Mouse (Mus musculus) embryonic facial prominence, embryonic 11.5 days (tissue): ENCODE results near the gene Adam19. TPM values are rescaled to one million over a fixed set of nuclear protein-coding genes. Genes with fewer than 3 reads are reported as not detected.
"Not testable (repeated sequence)": the region's sequence is repeated elsewhere in the genome, so short reads cannot be mapped to it uniquely, and the experiment has no call there.

Experiments used
- ATAC-seq: fragments of 200-750 bp; cut with Nextera tagmentation; replicated peaks from 2 replicates; pipeline ENCODE4 v1.8.0; 2017; ENCODE audit warnings: low read depth; ENCODE audit not compliant: insufficient number of reproducible peaks, low FRiP score, low TSS enrichment
- DNase-seq: peaks from one replicate; pipeline ENCODE4 v3.0.0-alpha.2; 2015; ENCODE audit warnings: low spot score
- H3K27ac ChIP-seq: fragments of 300-500 bp; sonication (generic); replicated peaks from 2 replicates; pipeline ENCODE4 v1.5.1; 2014; ENCODE audit warnings: mild to moderate bottlenecking, low read depth, low read length, control low read depth
- H3K27me3 ChIP-seq: fragments of 300-500 bp; sonication (generic); 2 replicates; pipeline ENCODE4 v1.6.1; 2014; ENCODE audit warnings: mild to moderate bottlenecking, low read length, moderate library complexity, mixed read lengths; ENCODE audit not compliant: control insufficient read depth, insufficient read depth
- H3K36me3 ChIP-seq: fragments of 300-500 bp; sonication (generic); replicated peaks from 2 replicates; pipeline ENCODE4 v1.6.1; 2014; ENCODE audit warnings: low read depth, mild to moderate bottlenecking, low read length, moderate library complexity, mixed read lengths; ENCODE audit not compliant: control insufficient read depth, insufficient read depth
- H3K4me1 ChIP-seq: fragments of 300-500 bp; sonication (generic); 2 replicates; pipeline ENCODE4 v1.6.1; 2014; ENCODE audit warnings: low read length, mixed read lengths; ENCODE audit not compliant: control insufficient read depth, insufficient read depth
- H3K4me2 ChIP-seq: fragments of 300-500 bp; sonication (generic); 2 replicates; pipeline ENCODE4 v1.6.1; 2014; ENCODE audit warnings: low read depth, mild to moderate bottlenecking, control low read depth, low read length, moderate library complexity
- H3K4me3 ChIP-seq: fragments of 300-500 bp; sonication (generic); 2 replicates; pipeline ENCODE4 v1.5.1; 2014; ENCODE audit warnings: low read depth, low read length, control low read depth
- H3K9ac ChIP-seq: fragments of 300-500 bp; sonication (generic); replicated peaks from 2 replicates; pipeline ENCODE4 v1.6.1; 2014; ENCODE audit warnings: mild to moderate bottlenecking, control low read depth, low read length
- H3K9me3 ChIP-seq: fragments of 300-500 bp; sonication (generic); replicated peaks from 2 replicates; pipeline ENCODE4 v1.6.1; 2016; ENCODE audit warnings: mild to moderate bottlenecking, low read length, inconsistent platforms, mixed read lengths; ENCODE audit not compliant: control insufficient read depth
- WGBS: fragments of 180-500 bp; shearing (Covaris S2); extraction: QIAGEN DNeasy Blood & Tissue Kit; methylation state at CpG from one replicate; pipeline ENCODE4 v1.1.7; 2014; 5-methylcytosine and 5-hydroxymethylcytosine counted together
- polyA plus RNA-seq: library from polyadenylated mRNA; unstranded; fragments of >200 nt; fragmentation: Nextera tagmentation; extraction: Ambion mirVana; gene quantifications from 2 replicates; pipeline ENCODE4 v1.2.1, GENCODE M21; 2014

The Adam19 gene
- polyA plus RNA-seq, 1 experiment from 2014 or later: 9.4 TPM

DNA sequence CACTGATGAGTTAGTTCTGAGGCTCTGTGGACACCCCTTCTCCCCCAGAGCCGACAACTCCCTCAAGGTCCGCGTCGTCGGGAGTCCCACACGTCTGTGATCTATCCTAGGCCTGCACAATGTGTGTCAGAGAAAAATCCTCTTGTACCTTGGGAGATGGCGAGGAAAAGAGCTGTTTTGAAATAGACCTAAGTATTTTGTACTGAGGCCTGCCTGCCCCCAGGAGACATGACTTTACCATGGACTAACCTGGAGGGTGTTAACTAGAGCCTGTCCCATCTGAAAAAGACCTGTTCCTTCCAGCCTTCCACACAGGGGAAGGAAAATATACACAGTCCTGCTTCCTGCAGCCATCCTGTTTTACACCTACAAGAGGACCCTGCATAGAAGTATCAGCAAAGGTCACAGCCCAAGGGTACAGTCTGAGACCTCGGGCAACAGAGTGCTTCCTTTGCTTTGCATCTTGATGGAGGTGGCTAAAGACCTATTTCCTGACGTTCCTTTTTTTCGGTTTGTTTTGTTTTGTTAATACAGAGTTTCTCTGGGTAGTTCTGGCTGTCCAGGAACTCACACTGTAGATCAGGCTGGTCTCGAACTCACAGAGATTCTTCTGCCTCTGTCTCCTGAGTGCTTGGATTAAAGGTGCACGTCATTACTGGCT lies 14.1 kb upstream of the Adam19 start:
- H3K4me2 ChIP-seq: no peak overlapping the region
- 68% methylated on average over 12 of the region's 12 CpGs for WGBS
- H3K9me3 ChIP-seq: no peaks in the 10 kb centered on the region
- no peaks in the 10 kb centered on the region for H3K27me3 ChIP-seq
- no peaks in the 10 kb centered on the region for H3K4me1 ChIP-seq
- ATAC-seq: no peak
- no peaks in the 10 kb centered on the region for H3K36me3 ChIP-seq
- H3K9ac ChIP-seq: no peak overlapping the region
- no peak overlapping the region for H3K4me3 ChIP-seq
- DNase-seq: no peak
- H3K27ac ChIP-seq: no peak overlapping the region

DNA sequence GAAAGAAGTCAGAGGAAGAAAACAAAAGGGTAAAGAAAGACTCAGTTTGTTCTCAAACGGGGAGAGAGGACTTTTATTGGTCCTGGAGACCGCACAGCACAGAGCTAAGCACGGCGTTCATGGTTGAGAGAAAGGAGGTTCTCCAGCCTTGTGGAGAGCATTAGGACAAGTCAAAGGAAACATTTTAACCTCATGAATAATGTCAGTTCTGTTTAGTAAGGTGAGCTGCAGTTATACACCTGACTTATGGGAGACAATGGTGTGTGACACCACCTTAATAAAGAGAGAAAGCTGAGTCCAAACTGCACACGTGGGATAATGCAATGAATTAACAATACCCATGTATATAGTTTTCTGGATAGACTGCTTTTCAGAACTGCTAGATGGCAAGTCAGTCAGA lies 11.0 kb upstream of the Adam19 start:
- Histone ChIP-seq H3K4me2 (no peak overlapping the region), H3K36me3 (no peaks in the 10 kb centered on the region), H3K4me3 (no peak overlapping the region), H3K4me1 (no peaks in the 10 kb centered on the region), H3K27me3 (no peaks in the 10 kb centered on the region), H3K9ac (no peak overlapping the region), H3K9me3 (no peaks in the 10 kb centered on the region), H3K27ac (no peak overlapping the region)
- ATAC-seq (no peak), DNase-seq (no peak)
- WGBS: 90% methylated on average over 5 of the region's 5 CpGs

DNA sequence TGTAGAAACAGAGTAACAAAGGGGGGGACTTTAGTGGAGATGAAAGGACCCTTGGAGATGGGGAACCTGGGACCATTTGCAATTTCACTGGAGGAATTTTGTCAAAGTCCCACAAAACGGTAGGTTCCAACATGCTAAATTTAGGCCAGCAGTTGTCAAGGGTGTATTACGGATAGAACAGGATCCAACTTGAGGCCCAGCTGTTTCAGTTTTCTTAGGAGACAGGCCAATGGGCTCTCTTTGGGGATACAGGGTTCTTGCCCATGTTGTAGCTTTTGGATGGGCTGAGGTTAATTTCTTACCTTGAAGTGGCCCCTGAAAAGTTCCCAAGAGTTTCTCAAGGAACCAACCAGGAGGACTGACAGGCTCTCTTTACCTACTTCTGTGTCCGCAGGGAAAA lies 8.5 kb upstream of the Adam19 start:
- H3K9me3 ChIP-seq: no peaks in the 10 kb centered on the region
- H3K27ac ChIP-seq: no peak overlapping the region
- no peaks in the 10 kb centered on the region for H3K36me3 ChIP-seq
- H3K4me1 ChIP-seq: no peaks in the 10 kb centered on the region
- ATAC-seq (no peak), DNase-seq (no peak)
- no peak overlapping the region for H3K4me3 ChIP-seq
- no peak overlapping the region for H3K4me2 ChIP-seq
- H3K9ac ChIP-seq: no peak overlapping the region
- H3K27me3 ChIP-seq: no peaks in the 10 kb centered on the region
- WGBS: 90% methylated on average over 3 of the region's 3 CpGs

DNA sequence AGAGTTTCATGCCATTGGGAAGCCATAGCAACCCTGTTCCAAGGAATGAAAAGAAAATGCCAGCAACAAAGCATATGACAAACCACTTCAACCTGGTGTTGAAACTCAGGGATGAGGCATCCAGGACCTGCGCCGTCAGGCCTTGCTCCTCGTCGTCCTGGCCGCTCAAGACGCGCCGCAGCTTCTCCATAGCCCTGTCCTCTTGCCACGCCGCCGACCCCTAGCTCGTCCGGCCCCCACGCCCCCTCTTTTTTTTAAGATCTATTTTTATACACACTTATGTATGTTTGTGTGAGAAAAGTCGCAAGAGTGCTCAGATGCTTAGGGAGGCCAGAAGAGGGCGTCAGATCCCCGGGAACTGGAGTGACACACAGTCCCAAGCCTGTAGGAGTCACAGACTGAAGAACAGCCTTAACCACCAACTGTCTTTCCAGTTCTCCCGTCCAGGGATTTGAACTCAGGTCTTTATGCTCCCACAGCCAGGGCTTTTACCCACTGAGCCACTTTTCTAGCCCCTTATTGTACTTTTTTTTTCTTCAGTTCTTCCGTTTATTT lies 3.6 kb upstream of the Adam19 start, which contains the start of gene Gm12166:
TSS of gene Gm12166 (minus strand) at position 217 of the 555 bp plus-strand sequence.
- WGBS: 31% methylated on average over 19 of the region's 19 CpGs
- H3K27ac ChIP-seq, H3K9ac ChIP-seq, H3K9me3 ChIP-seq, H3K36me3 ChIP-seq, H3K4me1 ChIP-seq, H3K4me2 ChIP-seq, H3K4me3 ChIP-seq, H3K27me3 ChIP-seq, ATAC-seq: not testable (repeated sequence)
- peak; percentile 64 for DNase-seq

DNA sequence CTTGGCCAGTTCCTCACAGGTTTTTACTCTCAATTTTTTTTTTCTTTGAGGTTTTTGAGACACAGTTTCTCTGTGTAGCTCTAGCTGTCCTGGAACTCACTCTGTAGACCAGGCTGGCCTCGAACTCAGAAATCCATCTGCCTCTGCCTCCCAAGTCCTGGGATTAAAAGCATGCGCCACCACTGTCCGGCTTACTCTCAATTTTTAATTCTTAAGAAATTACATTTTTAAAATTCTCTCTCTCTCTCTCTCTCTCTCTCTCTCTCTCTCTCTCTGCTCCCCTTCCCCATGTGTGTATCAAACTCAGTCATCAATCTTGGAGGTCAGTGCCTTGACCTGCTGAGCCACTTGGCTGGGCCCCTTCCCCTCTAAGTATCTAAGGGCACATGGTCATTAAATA lies 2.3 kb upstream of the Adam19 start:
- not testable (repeated sequence) for H3K9me3 ChIP-seq, H3K4me1 ChIP-seq, H3K4me2 ChIP-seq, H3K27me3 ChIP-seq, DNase-seq, ATAC-seq, H3K4me3 ChIP-seq, H3K9ac ChIP-seq, H3K27ac ChIP-seq, H3K36me3 ChIP-seq
- WGBS: 93% methylated on average over 3 of the region's 3 CpGs

DNA sequence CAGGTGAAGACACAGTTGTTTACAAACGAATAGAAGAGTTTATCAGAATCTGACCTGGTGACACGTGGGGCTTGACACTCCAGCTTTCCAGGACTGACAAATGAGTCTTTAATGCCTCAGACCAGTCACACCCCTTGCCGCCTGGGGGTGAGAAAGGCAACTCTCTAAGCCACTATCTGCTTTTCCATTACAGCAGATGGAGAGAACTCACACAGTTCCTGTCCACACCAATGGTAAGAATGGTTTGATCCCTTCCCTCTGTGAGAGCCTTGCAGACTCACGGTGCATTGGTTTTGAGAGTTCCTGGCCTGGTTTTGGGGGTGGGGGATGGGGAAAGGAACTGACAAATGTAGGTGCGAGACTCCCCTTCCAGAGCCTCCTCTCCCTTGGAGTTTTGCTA lies 1.5 kb upstream of the Adam19 start:
- H3K27me3 ChIP-seq: no peaks in the 10 kb centered on the region
- 36% methylated on average over 5 of the region's 5 CpGs for WGBS
- H3K4me2 ChIP-seq: no peak overlapping the region
- no peaks in the 10 kb centered on the region for H3K36me3 ChIP-seq
- H3K4me1 ChIP-seq: peaks cover 2% of the 10 kb centered on the region; the same call in 1 of the 2 replicates
- DNase-seq: no peak
- no peak overlapping the region for H3K27ac ChIP-seq
- H3K9ac ChIP-seq: no peak overlapping the region
- ATAC-seq: no peak
- no peaks in the 10 kb centered on the region for H3K9me3 ChIP-seq
- no peak overlapping the region for H3K4me3 ChIP-seq

DNA sequence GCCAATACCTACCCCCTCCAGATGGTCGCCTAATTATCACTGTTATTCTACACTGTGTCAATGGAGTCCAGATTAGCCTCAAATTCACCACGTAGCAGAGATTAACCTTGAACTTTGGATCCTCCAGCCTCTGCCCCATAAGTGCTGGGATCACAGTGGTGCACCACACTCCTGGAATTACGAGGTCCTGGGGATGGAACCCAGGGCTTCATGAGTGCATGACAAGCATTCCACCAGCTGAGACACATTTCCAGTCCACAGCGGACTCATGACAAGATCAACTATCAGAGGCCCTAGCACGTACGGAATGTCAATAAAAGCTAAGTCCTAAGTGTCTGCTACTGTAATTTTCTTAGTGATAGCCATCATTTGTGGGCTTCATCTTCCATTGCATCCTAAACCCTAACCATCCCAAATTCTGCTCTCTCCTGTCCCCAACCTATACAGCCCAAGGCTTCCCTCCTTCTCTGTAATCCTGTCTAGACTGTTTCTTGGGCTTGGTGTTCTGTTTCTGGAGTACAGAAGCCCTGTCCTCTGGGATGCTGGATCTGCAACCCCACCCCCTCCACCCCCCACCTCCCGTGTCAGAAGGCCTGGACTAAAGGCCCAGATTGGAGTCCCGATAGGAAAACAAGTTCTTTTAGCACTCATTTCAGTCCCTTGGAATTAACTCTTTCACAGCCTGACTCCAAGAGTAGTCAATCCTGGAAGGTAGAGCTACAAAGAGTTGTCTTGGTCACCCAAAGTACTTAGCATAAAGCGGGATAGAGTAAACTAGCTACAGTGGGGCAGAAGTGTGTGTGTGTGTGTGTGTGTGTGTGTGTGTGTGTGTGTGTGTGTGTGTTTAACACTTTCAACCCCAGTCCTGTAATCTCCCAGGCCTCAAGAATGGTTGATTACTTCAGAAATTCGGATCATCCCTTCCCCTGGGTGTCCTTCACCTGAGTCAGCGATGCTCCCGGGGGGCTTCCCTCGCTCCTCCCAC lies 589 bp upstream of the Adam19 start:
- peak; percentile 49 for DNase-seq
- peak; percentile 49 for ATAC-seq
- Histone ChIP-seq H3K36me3 (no peaks in the 10 kb centered on the region), H3K4me2 (peak overlapping the region; percentile 78), H3K27ac (peak overlapping the region; percentile 72; the same call in 1 of the 2 replicates), H3K4me1 (peaks cover 2% of the 10 kb centered on the region; the same call in 1 of the 2 replicates), H3K9me3 (no peaks in the 10 kb centered on the region), H3K27me3 (no peaks in the 10 kb centered on the region), H3K9ac (peak overlapping the region; percentile 88), H3K4me3 (peak overlapping the region; percentile 68)
- 19% methylated on average over 13 of the region's 13 CpGs for WGBS
